Mouse (Mus musculus): Measurements from ENCODE around the gene Ube2h. TPM values are rescaled to one million over a fixed set of nuclear protein-coding genes. Genes with fewer than 3 reads are reported as not detected.

Ube2h gene
- polyA plus RNA-seq, 1 experiment = 28.7 TPM

- H3K4me3 ChIP-seq (replicated peaks) = no peak overlapping the region
These were observed 58.9 kb downstream of the Ube2h start for GRCm38 (mm10) chr6:30245397-30245796.

GRCm38 (mm10) chr6:30243347-30244007, 60.9 kb downstream of the Ube2h start:
- no peaks in the 10 kb centered on the region for H3K27me3 ChIP-seq (ENCODE audit: control insufficient read depth)
- H3K4me1 ChIP-seq (ENCODE audit: control insufficient read depth) = peaks cover 16% of the 10 kb centered on the region
- H3K36me3 ChIP-seq (ENCODE audit: control insufficient read depth) = peaks cover 87% of the 10 kb centered on the region
- no peaks in the 10 kb centered on the region for H3K9me3 ChIP-seq (ENCODE audit: control insufficient read depth, low read length)
- no peak for TF ChIP-seq GATA1 (IDR thresholded peaks at IDR 0.05; ENCODE audit: low read length)
- TF ChIP-seq TAL1 (IDR thresholded peaks at IDR 0.05; ENCODE audit: low read length) = no peak
- no peak overlapping the region for H3K4me3 ChIP-seq (replicated peaks)

More at GRCm38 (mm10) chr6:30245397-30245796, 58.9 kb downstream of the Ube2h start:
- Histone ChIP-seq H3K4me1 (ENCODE audit: control insufficient read depth) (peaks cover 16% of the 10 kb centered on the region), H3K9me3 (ENCODE audit: control insufficient read depth, low read length) (no peaks in the 10 kb centered on the region), H3K36me3 (ENCODE audit: control insufficient read depth) (peaks cover 84% of the 10 kb centered on the region), H3K27me3 (ENCODE audit: control insufficient read depth) (no peaks in the 10 kb centered on the region)
- TF ChIP-seq GATA1 (IDR thresholded peaks at IDR 0.05; ENCODE audit: low read length) = no peak
- TF ChIP-seq TAL1 (IDR thresholded peaks at IDR 0.05; ENCODE audit: low read length) = no peak

GRCm38 (mm10) chr6:30242928-30243327, 61.4 kb downstream of the Ube2h start:
- Histone ChIP-seq H3K27me3 (ENCODE audit: control insufficient read depth) (no peaks in the 10 kb centered on the region), H3K9me3 (ENCODE audit: control insufficient read depth, low read length) (no peaks in the 10 kb centered on the region), H3K4me1 (ENCODE audit: control insufficient read depth) (peaks cover 16% of the 10 kb centered on the region), H3K4me3 (replicated peaks) (no peak overlapping the region), H3K36me3 (ENCODE audit: control insufficient read depth) (peaks cover 84% of the 10 kb centered on the region)
- TF ChIP-seq GATA1 (IDR thresholded peaks at IDR 0.05; ENCODE audit: low read length) (no peak), TAL1 (IDR thresholded peaks at IDR 0.05; ENCODE audit: low read length) (no peak)

GRCm38 (mm10) chr6:30240105-30240504, 64.2 kb downstream of the Ube2h start:
- TF ChIP-seq GATA1 (IDR thresholded peaks at IDR 0.05; ENCODE audit: low read length) (no peak), TAL1 (IDR thresholded peaks at IDR 0.05; ENCODE audit: low read length) (no peak)
- peaks cover 9% of the 10 kb centered on the region; the same call in 1 of the 2 replicates for H3K4me1 ChIP-seq (ENCODE audit: control insufficient read depth)
- peaks cover 81% of the 10 kb centered on the region for H3K36me3 ChIP-seq (ENCODE audit: control insufficient read depth)
- no peaks in the 10 kb centered on the region for H3K9me3 ChIP-seq (ENCODE audit: control insufficient read depth, low read length)
- no peaks in the 10 kb centered on the region for H3K27me3 ChIP-seq (ENCODE audit: control insufficient read depth)
- H3K4me3 ChIP-seq (replicated peaks) = no peak overlapping the region

- Histone ChIP-seq H3K36me3 (ENCODE audit: control insufficient read depth) (peaks cover 76% of the 10 kb centered on the region), H3K4me1 (ENCODE audit: control insufficient read depth) (peaks cover 9% of the 10 kb centered on the region; the same call in 1 of the 2 replicates), H3K27me3 (ENCODE audit: control insufficient read depth) (no peaks in the 10 kb centered on the region), H3K9me3 (ENCODE audit: control insufficient read depth, low read length) (no peaks in the 10 kb centered on the region), H3K4me3 (replicated peaks) (no peak overlapping the region)
- TF ChIP-seq TAL1 (IDR thresholded peaks at IDR 0.05; ENCODE audit: low read length) = no peak
These were observed 65.1 kb downstream of the Ube2h start for GRCm38 (mm10) chr6:30239207-30239606.

GRCm38 (mm10) chr6:30238079-30238478, 66.3 kb downstream of the Ube2h start:
- TF ChIP-seq TAL1 (IDR thresholded peaks at IDR 0.05; ENCODE audit: low read length) = no peak
- TF ChIP-seq GATA1 (IDR thresholded peaks at IDR 0.05; ENCODE audit: low read length) = no peak

GRCm38 (mm10) chr6:30236564-30236963, 67.8 kb downstream of the Ube2h start:
- Histone ChIP-seq H3K4me3 (replicated peaks) (no peak overlapping the region), H3K36me3 (ENCODE audit: control insufficient read depth) (peaks cover 73% of the 10 kb centered on the region), H3K9me3 (ENCODE audit: control insufficient read depth, low read length) (no peaks in the 10 kb centered on the region), H3K4me1 (ENCODE audit: control insufficient read depth) (peaks cover 10% of the 10 kb centered on the region), H3K27me3 (ENCODE audit: control insufficient read depth) (no peaks in the 10 kb centered on the region)
- TF ChIP-seq GATA1 (IDR thresholded peaks at IDR 0.05; ENCODE audit: low read length) (no peak), TAL1 (IDR thresholded peaks at IDR 0.05; ENCODE audit: low read length) (no peak)

More at GRCm38 (mm10) chr6:30238079-30238478, 66.3 kb downstream of the Ube2h start:
- no peaks in the 10 kb centered on the region for H3K27me3 ChIP-seq (ENCODE audit: control insufficient read depth)
- H3K4me1 ChIP-seq (ENCODE audit: control insufficient read depth) = peaks cover 8% of the 10 kb centered on the region; the same call in 1 of the 2 replicates
- no peaks in the 10 kb centered on the region for H3K9me3 ChIP-seq (ENCODE audit: control insufficient read depth, low read length)
- peaks cover 76% of the 10 kb centered on the region for H3K36me3 ChIP-seq (ENCODE audit: control insufficient read depth)
- H3K4me3 ChIP-seq (replicated peaks) = no peak overlapping the region

- Histone ChIP-seq H3K36me3 (ENCODE audit: control insufficient read depth) (peaks cover 63% of the 10 kb centered on the region), H3K27me3 (ENCODE audit: control insufficient read depth) (no peaks in the 10 kb centered on the region), H3K9me3 (ENCODE audit: control insufficient read depth, low read length) (no peaks in the 10 kb centered on the region), H3K4me3 (replicated peaks) (no peak overlapping the region), H3K4me1 (ENCODE audit: control insufficient read depth) (peaks cover 16% of the 10 kb centered on the region)
- TF ChIP-seq GATA1 (IDR thresholded peaks at IDR 0.05; ENCODE audit: low read length) (no peak), TAL1 (IDR thresholded peaks at IDR 0.05; ENCODE audit: low read length) (no peak)
These were observed 72.5 kb downstream of the Ube2h start for GRCm38 (mm10) chr6:30231758-30232293.

GRCm38 (mm10) chr6:30230246-30230645, 74.1 kb downstream of the Ube2h start:
- peaks cover 8% of the 10 kb centered on the region for H3K4me1 ChIP-seq (ENCODE audit: control insufficient read depth)
- no peaks in the 10 kb centered on the region for H3K9me3 ChIP-seq (ENCODE audit: control insufficient read depth, low read length)
- no peak overlapping the region for H3K4me3 ChIP-seq (replicated peaks)
- no peaks in the 10 kb centered on the region for H3K27me3 ChIP-seq (ENCODE audit: control insufficient read depth)
- H3K36me3 ChIP-seq (ENCODE audit: control insufficient read depth) = peaks cover 64% of the 10 kb centered on the region
- TF ChIP-seq GATA1 (IDR thresholded peaks at IDR 0.05; ENCODE audit: low read length) (no peak), TAL1 (IDR thresholded peaks at IDR 0.05; ENCODE audit: low read length) (no peak)
